Mouse (Mus musculus) regulatory T cell (primary cell): ENCODE data around the gene Zhx3.

ENCODE experiments used
- in situ Hi-C: fragments of 300-600 bp; cut with MboI, MseI; formaldehyde crosslinking; loops from one replicate; pipeline ENCODE4 v1.15.1; 2025; ENCODE audit warnings: high pct_unique_total_duplicates

Gene Zhx3

DNA sequence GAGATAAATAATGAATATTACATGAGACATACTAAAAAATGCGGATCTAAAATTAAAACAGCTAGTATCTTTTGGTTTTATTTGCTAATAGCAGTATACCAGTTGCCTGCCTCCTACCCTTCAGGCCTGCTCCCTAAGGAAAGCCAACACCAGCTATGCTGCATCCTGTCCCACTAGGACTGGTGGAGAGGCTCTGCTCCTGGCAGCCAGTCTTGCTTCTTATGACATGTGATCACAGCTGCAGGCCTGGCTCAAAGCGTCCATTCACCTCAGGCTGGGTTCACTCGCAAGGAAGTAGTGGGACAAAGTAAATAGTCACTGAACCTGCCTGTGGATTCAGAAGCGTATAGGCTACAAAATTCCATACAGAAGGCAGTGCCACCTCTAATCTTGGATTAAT is 11.1 kb upstream of the Zhx3 start:
- in situ Hi-C loops = loop anchor here (5.0 kb wide), 2 partner anchors 167 to 282 kb away; no protein-coding TSS in a partner anchor

DNA sequence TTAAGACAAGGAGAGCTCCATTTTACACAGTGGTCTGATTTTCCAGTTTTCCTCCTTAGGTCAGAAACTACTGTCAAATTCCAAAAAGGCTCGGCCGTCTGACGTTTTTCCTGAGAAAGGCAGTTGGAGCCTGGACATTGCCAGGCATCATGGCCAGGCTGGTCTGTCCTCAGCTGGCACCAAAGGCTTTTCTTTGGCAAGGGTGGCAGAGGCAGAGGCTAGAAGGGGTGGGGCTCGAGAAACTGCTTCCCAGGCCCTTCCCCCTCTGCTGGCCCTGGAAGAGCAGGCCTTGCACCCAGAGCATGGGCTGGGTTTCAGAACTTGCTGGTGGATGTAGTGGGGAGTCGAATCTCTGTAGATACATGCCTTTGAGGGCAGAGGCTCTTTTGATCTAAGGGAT is 9.6 kb upstream of the Zhx3 start:
- in situ Hi-C loops = loop anchor here (5.0 kb wide), 2 partner anchors 165 to 280 kb away; no protein-coding TSS in a partner anchor

DNA sequence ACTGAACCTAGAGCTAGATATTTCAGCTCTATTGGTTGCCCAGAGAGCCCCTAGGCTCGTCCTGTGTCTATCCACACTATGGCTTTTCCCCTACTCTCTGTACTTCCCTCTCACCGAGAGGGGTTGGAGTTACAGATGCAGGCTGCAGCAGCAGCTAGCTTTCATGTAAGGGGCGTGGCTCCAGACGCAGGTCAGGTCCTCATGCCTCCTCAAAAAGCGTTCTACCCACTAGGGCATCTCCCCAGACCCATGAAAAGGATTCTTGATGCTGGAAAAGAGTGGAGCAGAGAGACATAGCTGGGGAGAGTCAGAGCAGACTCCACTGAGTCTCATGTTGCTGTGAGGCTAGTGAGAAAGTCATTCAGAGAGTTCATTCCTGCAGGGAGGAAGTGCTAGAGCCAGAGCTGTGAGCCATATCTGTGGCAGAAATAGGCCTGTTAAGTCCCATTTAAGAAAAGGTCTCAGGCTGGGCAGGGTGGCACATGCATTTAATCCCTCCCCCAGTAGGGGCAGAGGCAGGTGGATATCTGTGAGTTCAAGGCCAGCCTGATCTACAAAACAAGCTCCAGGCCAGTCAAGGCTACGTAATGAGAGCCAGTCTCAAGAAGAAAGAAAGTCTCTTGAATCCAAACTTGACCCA is 8.8 kb upstream of the Zhx3 start:
- in situ Hi-C loops = loop anchor here (5.0 kb wide), 2 partner anchors 164 to 279 kb away; no protein-coding TSS in a partner anchor

DNA sequence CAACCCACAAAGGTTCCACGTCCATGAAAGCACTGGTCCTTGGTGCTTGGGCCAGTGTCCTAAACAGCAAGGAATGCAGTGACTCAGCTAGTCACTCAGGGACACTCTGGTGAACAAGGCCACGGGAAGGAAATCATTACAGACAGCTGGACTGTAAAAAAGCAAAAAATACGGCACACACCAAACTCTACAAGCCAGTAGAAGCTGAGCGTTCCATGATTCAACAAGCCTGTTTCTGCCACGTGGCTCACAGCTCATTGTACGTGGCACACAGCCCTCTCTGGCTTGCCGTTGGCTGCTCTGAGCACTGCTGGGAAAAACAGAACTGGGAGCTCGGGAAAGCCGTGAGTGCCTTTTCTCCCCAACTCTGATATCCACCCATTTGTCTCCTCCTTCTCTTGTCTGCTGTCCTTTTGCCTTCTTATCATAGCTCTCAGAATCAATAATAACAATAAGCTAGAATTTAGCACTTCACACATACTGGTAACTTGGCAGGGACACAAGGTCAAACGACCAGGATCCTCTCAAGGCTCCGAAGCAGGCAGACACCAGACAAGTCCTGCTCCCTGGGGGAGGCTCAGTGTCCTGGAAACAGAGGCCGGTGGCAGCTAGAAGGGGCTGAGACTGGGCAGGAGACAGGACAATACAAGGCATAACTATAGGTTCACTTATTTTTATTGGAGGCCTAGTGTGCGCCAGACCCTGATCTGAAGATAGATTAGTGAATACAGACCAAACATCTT is 7.8 kb upstream of the Zhx3 start, which contains the start of gene Lpin3:
Gene Lpin3 (plus strand): TSS at position 218 of the 743 bp plus-strand sequence.
- in situ Hi-C loops = loop anchor here (5.0 kb wide), 2 partner anchors 163 to 278 kb away; no protein-coding TSS in a partner anchor

DNA sequence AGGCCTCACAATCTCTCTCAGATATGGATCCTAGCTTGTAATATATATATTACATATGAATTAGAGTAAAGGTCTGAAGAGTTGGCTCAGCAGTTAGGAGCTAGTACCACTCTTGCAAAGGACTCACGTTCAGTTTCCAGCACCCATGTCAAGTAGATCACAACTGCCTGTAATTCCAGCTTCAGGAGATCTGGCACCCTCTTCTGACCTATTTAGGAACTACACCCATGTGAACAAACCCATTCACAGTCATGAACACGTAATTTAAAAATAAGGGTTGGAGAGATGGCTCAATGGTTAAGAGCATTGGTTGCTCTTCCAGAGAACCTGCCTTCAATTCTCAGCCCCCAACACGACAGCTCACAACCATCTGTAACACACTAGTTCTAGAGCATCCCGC is 3.3 kb upstream of the Zhx3 start:
- in situ Hi-C loops = no loop called here

DNA sequence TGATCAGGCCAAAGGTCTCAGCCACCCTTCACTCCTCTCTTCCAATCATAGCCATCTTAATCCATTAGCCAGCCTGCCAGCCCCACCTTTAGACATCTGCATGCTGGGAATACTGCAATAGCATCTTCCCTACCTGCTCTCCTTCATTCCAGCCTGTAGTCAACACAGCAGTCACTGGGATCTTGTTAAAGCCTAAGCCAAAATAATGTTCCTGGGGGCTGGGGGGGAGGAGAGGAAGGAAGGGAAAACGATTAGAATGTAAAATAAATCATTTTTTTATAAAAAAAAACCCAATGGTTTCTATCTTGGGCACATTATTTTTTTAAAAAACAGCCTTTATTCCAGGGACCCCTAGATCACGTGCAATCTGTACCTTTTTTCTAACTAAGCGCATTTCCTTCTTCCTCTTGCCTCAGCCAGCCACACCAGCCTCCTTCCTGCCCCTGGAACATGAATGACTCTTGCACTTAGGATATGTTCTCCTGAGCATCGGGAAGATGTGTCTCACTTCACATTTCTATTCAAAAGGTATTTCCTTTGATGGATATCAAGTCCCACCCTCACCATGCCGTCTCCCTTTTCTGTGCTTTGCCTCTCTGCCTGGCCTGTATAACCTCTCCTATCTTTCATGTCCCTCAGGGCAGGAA is 1.6 kb upstream of the Zhx3 start:
- in situ Hi-C loops = loop anchor here (5.0 kb wide), 1 partner anchor 137 kb away; no protein-coding TSS in a partner anchor

DNA sequence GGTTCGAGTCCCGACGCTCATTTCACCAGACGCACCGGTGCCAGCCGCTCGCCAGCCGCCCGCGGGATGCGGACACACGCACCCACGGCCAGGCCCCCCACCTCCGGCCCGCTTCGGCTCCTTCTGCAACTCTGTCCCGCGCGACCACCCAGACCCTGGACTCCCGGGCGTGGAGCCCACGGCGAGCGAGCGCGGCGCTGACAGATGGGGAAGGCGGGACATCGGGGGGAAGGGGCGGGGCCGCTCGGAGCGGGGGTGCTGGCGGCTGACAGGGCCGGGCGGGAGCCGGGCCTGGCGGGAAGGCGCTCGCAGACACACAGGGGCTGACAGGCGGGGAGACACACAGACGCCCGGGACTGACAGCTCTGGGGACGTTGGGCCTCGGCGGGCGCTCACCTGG is 403 bp downstream of the Zhx3 start:
- in situ Hi-C loops = loop anchor here (5.0 kb wide), 1 partner anchor 135 kb away; no protein-coding TSS in a partner anchor

DNA sequence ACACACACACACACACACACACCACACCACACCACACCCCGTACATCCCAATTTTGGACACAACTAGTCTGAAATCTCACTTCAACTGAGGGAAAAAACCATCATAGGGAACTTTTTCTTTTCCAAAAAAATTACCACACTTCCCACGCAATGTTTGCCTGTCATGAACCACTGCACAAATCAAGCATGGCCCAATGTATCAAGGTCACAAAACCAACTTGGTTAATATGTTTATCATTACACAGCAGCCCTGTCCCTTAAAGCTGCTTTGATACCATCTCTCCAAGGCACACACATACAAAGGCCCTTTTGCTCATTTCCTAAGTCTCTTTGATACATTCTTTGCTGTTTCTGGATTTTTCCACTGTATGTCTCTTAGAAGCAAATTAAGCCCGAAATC is 1.5 kb downstream of the Zhx3 start:
- in situ Hi-C loops = loop anchor here (5.0 kb wide), 1 partner anchor 134 kb away; no protein-coding TSS in a partner anchor

DNA sequence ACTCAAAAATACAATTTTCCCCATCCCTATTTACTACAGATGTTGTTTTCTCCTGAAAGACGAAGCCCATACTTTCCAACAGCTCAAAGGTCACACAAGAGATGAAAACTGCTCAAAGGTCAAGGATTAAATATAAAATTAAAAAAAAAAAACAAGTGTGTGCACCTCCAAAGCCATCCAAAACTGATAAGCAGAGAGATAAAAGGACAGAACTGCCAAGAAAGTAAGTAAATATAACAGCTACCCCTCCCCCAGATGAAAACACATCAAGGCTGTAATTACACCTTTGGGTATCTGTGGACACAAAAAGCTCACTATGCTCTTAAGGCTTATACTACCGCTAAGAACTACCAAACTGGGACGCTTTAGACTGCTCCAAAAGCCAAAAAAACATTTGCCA is 3.4 kb downstream of the Zhx3 start:
- in situ Hi-C loops = no loop called here

DNA sequence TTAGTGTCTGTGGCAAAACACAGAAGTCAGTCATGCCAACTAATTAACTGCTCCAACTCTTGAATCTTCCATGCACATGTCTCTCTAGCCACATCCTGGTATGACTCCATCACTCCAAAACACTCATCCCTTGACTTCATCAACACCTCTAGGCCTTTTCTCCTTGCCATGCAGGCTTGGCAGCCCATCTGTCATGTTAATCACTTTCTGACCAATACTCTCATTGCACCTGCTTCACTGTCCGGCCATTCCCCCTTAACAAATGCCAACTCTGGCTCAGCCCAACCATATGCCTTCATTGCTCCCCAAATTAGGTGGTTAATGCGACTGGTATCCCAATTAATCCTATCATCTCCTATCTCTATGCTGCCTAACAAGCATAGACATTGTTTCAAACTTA is 7.5 kb downstream of the Zhx3 start:
- in situ Hi-C loops = no loop called here

DNA sequence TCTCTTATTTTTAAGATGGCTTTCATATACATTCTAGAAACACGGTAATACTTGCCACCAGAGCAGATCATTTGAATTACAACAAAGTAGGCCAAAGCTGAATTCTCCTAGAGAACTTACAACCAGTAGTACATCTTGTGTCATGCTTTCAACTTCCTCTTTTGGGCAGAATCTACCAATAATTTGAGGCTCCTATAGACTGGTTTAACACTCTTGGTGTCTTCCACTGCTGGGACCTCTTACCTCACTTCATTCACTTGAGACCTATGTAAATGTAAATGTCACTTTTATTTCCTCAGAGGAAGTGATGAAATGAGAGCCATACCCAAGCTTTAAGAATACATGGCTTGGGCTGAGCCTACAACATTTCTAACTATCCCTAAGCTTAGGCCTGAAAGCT is 8.7 kb downstream of the Zhx3 start:
- in situ Hi-C loops = no loop called here

DNA sequence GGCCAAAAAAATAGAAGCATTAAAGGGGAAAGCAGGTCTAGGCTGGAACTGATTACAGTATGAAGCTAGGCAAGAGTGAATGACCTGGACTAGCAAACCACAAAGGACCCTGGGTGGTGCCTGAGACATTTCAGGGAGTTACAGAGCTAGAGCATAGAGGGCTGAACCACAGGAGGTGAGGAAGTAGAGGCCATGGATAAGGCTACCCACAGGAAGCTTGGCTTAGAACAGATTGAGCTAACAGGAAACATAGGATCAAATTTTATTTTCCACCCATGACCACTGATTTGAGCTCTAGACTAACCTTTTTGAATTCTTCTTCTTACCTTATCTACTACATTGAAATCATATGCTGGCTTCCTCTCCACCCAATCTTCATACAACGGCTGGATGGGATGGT is 12.4 kb downstream of the Zhx3 start:
- in situ Hi-C loops = no loop called here

DNA sequence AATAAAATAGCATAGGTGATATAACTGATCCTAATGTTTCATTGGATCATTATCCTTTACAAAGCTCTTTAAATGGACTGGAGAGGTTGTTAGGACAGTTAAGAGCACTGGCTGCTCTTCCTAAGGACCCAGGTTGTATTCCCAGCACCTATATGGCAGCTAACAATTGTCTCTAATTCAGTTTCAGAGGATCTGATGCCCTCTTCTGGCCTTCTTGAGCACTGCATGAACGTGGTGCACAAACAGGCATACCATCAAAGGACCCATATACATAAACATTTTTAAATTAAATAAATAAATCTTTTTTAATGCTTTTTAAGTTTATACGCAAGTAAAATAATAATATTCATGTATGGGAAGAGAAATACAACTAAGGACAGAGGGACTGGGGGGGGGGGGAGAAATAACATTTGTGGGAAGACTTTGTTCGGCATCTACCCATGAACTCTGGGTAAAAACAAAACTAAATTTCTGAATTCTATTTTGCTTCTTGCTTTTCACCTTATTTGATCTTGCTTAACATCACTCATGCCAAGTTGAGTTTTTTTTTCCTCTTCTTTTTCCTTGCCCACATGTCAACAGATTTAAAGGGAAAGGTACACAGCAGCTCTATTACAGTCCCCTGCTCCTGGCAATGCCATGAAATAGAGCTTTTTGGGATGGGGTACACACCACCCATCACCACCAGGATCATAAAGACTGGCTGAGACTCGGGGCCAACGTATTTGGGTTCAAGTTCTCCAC is 16.3 kb downstream of the Zhx3 start:
- in situ Hi-C loops = no loop called here

DNA sequence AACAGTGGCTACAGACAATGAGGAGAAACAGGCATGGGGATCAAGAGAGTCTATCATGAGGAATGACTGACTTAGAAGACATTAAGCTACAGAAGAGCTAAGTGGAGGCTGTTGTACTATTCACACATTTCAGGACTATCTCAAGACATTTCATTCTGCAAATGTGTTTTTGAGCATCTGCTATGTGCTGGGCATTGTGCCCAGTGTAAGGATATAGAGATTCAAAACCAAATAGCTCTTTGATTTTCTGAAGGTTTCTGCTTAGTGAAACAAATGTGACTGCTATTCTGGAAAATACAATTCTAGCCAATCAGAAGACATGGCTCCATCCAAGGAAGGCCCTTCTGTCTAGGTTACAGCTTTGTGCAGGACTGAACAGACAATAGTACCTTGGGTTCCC is 18.1 kb downstream of the Zhx3 start:
- in situ Hi-C loops = no loop called here

DNA sequence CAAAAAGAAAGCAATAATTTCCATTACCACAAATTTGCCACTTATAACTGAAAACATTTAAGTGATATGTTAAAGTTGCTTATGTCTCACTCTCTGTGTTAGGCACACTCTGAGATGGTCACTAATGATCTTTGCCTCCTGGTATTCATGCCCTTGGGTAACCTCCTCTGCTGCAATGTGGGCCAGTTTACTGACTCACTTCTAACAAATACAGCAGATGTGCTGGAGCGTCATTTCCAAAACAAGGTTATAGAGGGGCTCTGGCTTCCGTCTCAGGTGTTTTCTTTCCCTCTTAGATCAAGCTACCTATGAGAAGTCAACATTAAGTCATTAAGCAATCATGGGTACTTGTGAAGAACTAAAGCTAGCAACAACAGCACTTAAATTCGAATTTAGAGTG is 22.4 kb downstream of the Zhx3 start:
- in situ Hi-C loops = no loop called here

DNA sequence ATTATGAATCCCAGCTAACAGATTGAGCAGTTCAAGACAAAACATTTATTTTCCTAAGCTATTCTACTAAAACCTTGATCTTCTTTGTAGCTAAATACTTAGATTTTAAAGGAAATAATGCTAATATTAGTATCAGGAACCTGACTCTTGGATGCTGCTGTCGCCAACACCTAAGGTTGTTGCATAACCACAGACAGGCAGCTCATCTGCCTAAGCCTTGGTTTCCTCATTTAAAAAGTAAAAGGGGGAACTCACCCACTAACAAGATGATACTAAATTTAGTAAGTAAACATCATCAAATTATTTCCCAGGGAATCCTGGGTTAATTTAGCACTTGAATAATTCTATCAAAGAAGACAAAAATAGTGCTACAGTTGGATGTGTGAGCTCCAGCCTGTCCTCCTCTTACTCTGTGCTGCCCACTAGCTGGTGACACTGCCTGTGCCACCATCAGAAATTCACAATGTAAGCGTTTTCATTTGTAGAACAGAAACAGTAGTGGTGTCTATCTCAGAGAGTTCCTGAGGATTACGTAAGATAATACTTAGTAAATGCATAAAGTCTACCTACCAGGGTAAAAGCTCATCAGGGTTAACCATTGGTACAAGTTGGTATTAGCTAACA is 23.1 kb downstream of the Zhx3 start:
- in situ Hi-C loops = no loop called here

DNA sequence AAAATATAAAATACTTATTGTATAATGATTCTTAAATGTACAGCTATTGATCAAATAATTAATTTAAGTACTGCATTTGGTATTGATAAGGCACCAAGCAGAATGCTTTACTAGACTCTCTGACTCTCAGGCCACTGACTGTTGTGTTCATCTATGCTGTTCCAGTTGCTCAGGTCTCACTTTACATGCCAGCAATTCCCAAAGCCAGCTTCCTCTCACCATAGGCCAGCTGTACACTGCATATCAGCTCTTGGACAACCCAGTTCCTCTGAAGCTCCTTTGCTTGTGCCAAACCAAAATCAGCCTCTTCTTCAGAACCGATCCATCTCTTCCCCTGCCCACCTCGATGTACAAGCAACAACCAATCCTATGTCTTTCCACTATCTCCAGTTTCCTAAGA is 24.6 kb downstream of the Zhx3 start:
- in situ Hi-C loops = no loop called here

DNA sequence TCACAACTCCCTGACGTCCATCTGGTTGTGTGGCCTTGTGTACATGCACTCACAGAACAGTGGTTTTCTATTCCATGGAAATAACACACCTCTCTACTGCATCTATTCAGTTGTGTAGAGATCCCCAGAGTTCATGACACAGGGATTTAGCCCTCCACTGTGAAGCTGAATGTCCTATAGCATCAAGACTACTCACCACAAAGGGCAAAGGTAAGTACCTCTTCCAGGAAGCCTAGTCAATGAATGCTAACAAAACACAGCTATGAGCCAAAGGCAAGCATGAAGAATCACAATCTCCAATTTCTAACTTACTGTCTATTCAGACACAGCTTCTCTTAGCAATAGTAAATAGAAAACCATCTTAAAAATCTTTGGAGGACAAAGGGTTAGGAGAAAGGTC is 25.1 kb downstream of the Zhx3 start:
- in situ Hi-C loops = no loop called here

DNA sequence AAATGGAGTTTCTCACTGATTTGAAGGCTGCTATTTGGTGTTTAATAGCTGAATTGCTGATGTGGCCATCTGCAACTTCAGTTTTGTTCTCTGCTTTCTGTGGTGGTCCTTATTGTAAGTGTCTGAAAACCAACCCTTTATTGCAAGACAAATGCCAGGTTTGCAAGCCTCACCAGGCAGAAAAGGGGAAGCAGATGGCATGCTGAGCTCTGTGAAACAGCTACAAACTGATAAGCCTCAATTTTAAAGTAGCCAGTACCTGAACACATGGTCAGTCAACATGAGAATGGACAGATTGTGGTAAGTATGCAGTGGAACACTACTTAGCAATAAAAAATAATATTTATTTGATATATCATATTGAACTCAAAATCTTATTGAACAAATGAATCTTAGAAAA is 32.0 kb downstream of the Zhx3 start:
- in situ Hi-C loops = no loop called here

DNA sequence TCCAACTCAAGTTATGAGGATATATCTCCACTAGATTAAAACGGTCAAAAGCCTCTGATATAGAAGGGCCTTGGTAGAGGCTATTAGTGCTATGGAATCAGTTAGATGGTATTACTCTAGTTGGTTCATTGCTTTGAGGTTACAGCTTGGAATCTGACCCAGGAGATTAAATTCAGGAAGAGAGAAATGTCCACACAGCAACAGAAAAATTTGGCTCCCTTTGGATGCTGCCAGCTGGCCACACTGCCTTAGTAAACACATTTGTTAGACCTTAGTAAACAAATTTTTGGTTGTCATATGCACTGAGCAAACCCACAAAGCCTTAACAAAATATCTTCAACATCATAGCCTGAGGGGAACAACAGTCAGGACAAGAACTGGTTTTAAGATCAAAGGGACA is 62.0 kb downstream of the Zhx3 start:
- in situ Hi-C loops = no loop called here

DNA sequence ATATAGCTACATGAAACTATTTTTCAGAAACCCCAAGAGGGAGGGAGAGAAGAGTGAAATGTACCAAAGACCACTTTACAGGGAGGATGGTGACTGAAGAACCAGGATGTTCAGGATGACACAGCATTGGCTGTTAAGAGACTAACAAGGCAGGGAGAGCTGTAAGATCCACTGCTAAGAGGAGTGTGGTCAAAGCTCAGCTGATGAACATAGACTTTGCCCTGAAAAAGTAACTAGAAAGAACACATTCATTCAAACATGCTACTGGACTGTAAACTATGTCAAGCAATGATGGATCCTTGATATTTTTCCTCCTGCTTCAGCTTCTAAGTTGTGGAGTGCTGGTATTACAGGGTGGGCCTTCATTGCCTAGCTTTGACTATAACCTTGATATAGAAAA is 62.4 kb downstream of the Zhx3 start:
- in situ Hi-C loops = no loop called here
